Mouse (Mus musculus) heart, adult 2 months (tissue): ENCODE results near the gene Lsp1. TPM values are rescaled to one million over a fixed set of nuclear protein-coding genes. Genes with fewer than 3 reads are reported as not detected.

Experiments used
- DNase-seq, 2 experiments: peaks; one replicate each; pipeline ENCODE4 v3.0.0; 2021
- H3K27ac ChIP-seq: fragments of 200-600 bp; 2 replicates; pipeline ENCODE4 v1.8.1; 2022
- H3K27me3 ChIP-seq: fragments of 200-500 bp; 2 replicates; pipeline ENCODE4 v1.6.1; 2012; ENCODE audit warnings: mild to moderate bottlenecking, low read length, inconsistent platforms, mixed read lengths; ENCODE audit not compliant: control insufficient read depth, insufficient read depth
- H3K36me3 ChIP-seq: fragments of 200-500 bp; 2 replicates; pipeline ENCODE4 v1.6.1; 2012; ENCODE audit warnings: low read length, inconsistent platforms; ENCODE audit not compliant: control insufficient read depth, insufficient read depth
- H3K4me1 ChIP-seq: fragments of 200-500 bp; 2 replicates; pipeline ENCODE4 v1.6.1; 2011; ENCODE audit warnings: low read length; ENCODE audit not compliant: control insufficient read depth, insufficient read depth
- H3K4me3 ChIP-seq: fragments of 200-600 bp; 2 replicates; pipeline ENCODE4 v1.8.1; 2022
- H3K79me2 ChIP-seq: fragments of 200-500 bp; replicated peaks from 2 replicates; pipeline ENCODE4 v1.6.1; 2012; ENCODE audit warnings: mild to moderate bottlenecking, inconsistent platforms, low read length, moderate library complexity, mixed read lengths; ENCODE audit not compliant: control insufficient read depth, insufficient read depth
- H3K9ac ChIP-seq: fragments of 200-500 bp; 2 replicates; pipeline ENCODE4 v1.6.1; 2012; ENCODE audit warnings: low read depth, mild to moderate bottlenecking, control low read depth, inconsistent platforms, low read length, mixed read lengths
- CTCF ChIP-seq: fragments of 200-600 bp; IDR thresholded peaks from 2 replicates; pipeline ENCODE4 v1.8.1; 2022; ENCODE audit warnings: antibody characterized with exemption, mild to moderate bottlenecking, moderate library complexity
- EP300 ChIP-seq: fragments of 200-500 bp; IDR thresholded peaks from 2 replicates; pipeline ENCODE4 v1.6.1; 2011; ENCODE audit warnings: low read depth, low read length, control low read depth; ENCODE audit not compliant: insufficient read depth
- POLR2A ChIP-seq: fragments of 200-500 bp; IDR thresholded peaks from 2 replicates; pipeline ENCODE4 v1.6.1; 2011; ENCODE audit warnings: mild to moderate bottlenecking, low read depth, low read length, control low read depth; ENCODE audit not compliant: insufficient read depth
- WGBS: fragments of 180-500 bp; shearing (Covaris S2); methylation state at CpG from one replicate; pipeline ENCODE4 v1.1.7; 2018; 5-methylcytosine and 5-hydroxymethylcytosine counted together
- intact Hi-C: fragments of 180-260 bp; cut with DNase I; formaldehyde crosslinking; loops from one replicate; pipeline ENCODE4 v1.15.1; 2025
- polyA plus RNA-seq: library from polyadenylated mRNA; depleted of rRNA; stranded (reverse); fragments of >200 nt; gene quantifications from 2 replicates; pipeline ENCODE4 v1.2.3, GENCODE M21; 2012
- total RNA-seq, 2 experiments: library from RNA; stranded (reverse); gene quantifications; 2 replicates each; pipeline ENCODE4 v1.2.3; 2021

Gene Lsp1
- total and polyA plus RNA-seq, 3 experiments, result 28.4 to 96.6 (median 35.0) TPM

GRCm38 (mm10) chr7:142525342-142526178 lies 65.0 kb downstream of the Lsp1 start:
- 47% methylated on average over 13 of the region's 13 CpGs for WGBS
- Histone ChIP-seq H3K27ac (peak overlapping the region; percentile 57), H3K4me1 (peaks cover 5% of the 10 kb centered on the region), H3K79me2 (no peaks in the 10 kb centered on the region), H3K36me3 (no peaks in the 10 kb centered on the region), H3K4me3 (no peak overlapping the region), H3K9ac (no peak overlapping the region), H3K27me3 (no peaks in the 10 kb centered on the region)
- intact Hi-C loops, result loop anchor here (5.0 kb wide), 1 partner anchor 193 kb away; no protein-coding TSS in a partner anchor
- peak in 1 of 2 experiments; percentile 33 for DNase-seq
- 0 out of 2 replicates have a peak, but pooled peaks have one; percentile 29 for TF ChIP-seq EP300
- no peak for TF ChIP-seq CTCF

GRCm38 (mm10) chr7:142529350-142529749 lies 68.7 kb downstream of the Lsp1 start:
- H3K27ac ChIP-seq, result no peak overlapping the region
- H3K4me1 ChIP-seq, result peaks cover 12% of the 10 kb centered on the region
- no peak for DNase-seq

GRCm38 (mm10) chr7:142531973-142532521 lies 71.4 kb downstream of the Lsp1 start:
- TF ChIP-seq CTCF (no peak), EP300 (no peak), POLR2A (no peak)
- no peak overlapping the region for H3K4me3 ChIP-seq
- WGBS, result 73% methylated on average over 4 of the region's 4 CpGs
- no peaks in the 10 kb centered on the region for H3K27me3 ChIP-seq
- H3K36me3 ChIP-seq, result no peaks in the 10 kb centered on the region
- peaks cover 7% of the 10 kb centered on the region; the same call in 1 of the 2 replicates for H3K4me1 ChIP-seq
- intact Hi-C loops, result no loop called here
- no peaks in the 10 kb centered on the region for H3K79me2 ChIP-seq
- no peak overlapping the region for H3K27ac ChIP-seq
- H3K9ac ChIP-seq, result no peak overlapping the region
- DNase-seq, result no peak

More at GRCm38 (mm10) chr7:142529350-142529749, 68.7 kb downstream of the Lsp1 start:
- intact Hi-C loops, result loop anchor here (5.0 kb wide), 1 partner anchor 197 kb away; no protein-coding TSS in a partner anchor
- H3K9ac ChIP-seq, result no peak overlapping the region
- no peaks in the 10 kb centered on the region for H3K79me2 ChIP-seq
- no peak overlapping the region for H3K4me3 ChIP-seq
- 80% methylated on average over 10 of the region's 10 CpGs for WGBS
- no peaks in the 10 kb centered on the region for H3K36me3 ChIP-seq
- TF ChIP-seq CTCF (no peak), EP300 (no peak), POLR2A (no peak)
- no peaks in the 10 kb centered on the region for H3K27me3 ChIP-seq

- TF ChIP-seq EP300 (no peak), CTCF (no peak), POLR2A (no peak)
- Histone ChIP-seq H3K4me3 (peak within 1 kb of the TSS; percentile 100), H3K4me1 (peaks cover 7% of the 10 kb centered on the region; the same call in 1 of the 2 replicates), H3K36me3 (no peaks in the 10 kb centered on the region), H3K9ac (peak within 1 kb of the TSS; percentile 84), H3K27ac (peak within 1 kb of the TSS; percentile 95), H3K27me3 (no peaks in the 10 kb centered on the region), H3K79me2 (no peaks in the 10 kb centered on the region)
- DNase-seq, result no peak
- intact Hi-C loops, result no loop called here
- 6% methylated on average over 17 of the region's 17 CpGs for WGBS
Measured at GRCm38 (mm10) chr7:142532671-142533058, 72.1 kb downstream of the Lsp1 start, which contains the start of gene Mrpl23. TSS of gene Mrpl23 (plus strand) at chr7:142532686.

- Histone ChIP-seq H3K36me3 (no peaks in the 10 kb centered on the region), H3K27ac (peak overlapping the region; percentile 95), H3K79me2 (no peaks in the 10 kb centered on the region), H3K9ac (peak overlapping the region; percentile 84), H3K4me1 (peaks cover 7% of the 10 kb centered on the region; the same call in 1 of the 2 replicates), H3K27me3 (no peaks in the 10 kb centered on the region), H3K4me3 (peak overlapping the region; percentile 100)
- intact Hi-C loops, result no loop called here
- TF ChIP-seq POLR2A (peak; percentile 45; the same call in 1 of the 2 replicates), EP300 (peak; percentile 13; the same call in 1 of the 2 replicates), CTCF (peak; percentile 96)
- DNase-seq, result peak; percentile 89 to 93
- 3% methylated on average over 44 of the region's 44 CpGs for whole genome bisulfite sequencing
Measured at GRCm38 (mm10) chr7:142533059-142533855, 72.6 kb downstream of the Lsp1 start.
